Mouse (Mus musculus): ENCODE measurements around the gene Vav2.

Vav2 gene

GRCm38 (mm10) chr2:27300725-27301443 is 125.9 kb downstream of the Vav2 start:
- ChIA-PET POLR2A (interaction anchor here in 1 of 4 experiments (0.5 to 1.3 kb wide), 3 partner anchors 12 to 127 kb away, joined by 3 to 4 read pairs (median 4); no protein-coding TSS in a partner anchor), CTCF (interaction anchor here in 2 of 4 experiments (1.0 to 2.8 kb wide), 3 partner anchors 12 to 127 kb away, joined by 3 to 9 read pairs (median 5); no protein-coding TSS in a partner anchor)

- ChIA-PET CTCF (interaction anchor here (0.6 to 2.6 kb wide), 8 partner anchors 16 to 1961 kb away, joined by 3 to 7 read pairs (median 4); partner anchors contain the start of gene Vav2 (in 1 of the 4)), POLR2A (interaction anchor here in 3 of 4 experiments (0.5 to 2.0 kb wide), 4 partner anchors 33 to 664 kb away, joined by 3 to 11 read pairs (median 4); partner anchors contain the start of gene Vav2 (in 1 of the 3))
These were observed 130.0 kb downstream of the Vav2 start for GRCm38 (mm10) chr2:27296656-27297406.

- CTCF ChIA-PET, result interaction anchor here in 1 of 4 experiments (2.6 kb wide), 1 partner anchor 14 kb away, joined by 7 read pairs; no protein-coding TSS in a partner anchor
- POLR2A ChIA-PET, result interaction anchor here in 1 of 4 experiments (1.3 kb wide), 1 partner anchor 132 kb away, joined by 4 read pairs; no protein-coding TSS in a partner anchor
These were observed 132.1 kb downstream of the Vav2 start for GRCm38 (mm10) chr2:27294777-27295176.

- ChIA-PET CTCF (interaction anchor here (0.6 to 6.5 kb wide), 17 partner anchors 8 to 153 kb away, joined by 3 to 80 read pairs (median 4); partner anchors contain the start of genes Brd3os (in 2 of the 4) and Vav2 (in 2 of the 4)), POLR2A (interaction anchor here in 2 of 4 experiments (0.6 to 3.1 kb wide), 8 partner anchors 12 to 218 kb away, joined by 3 to 17 read pairs (median 4); partner anchors contain the start of gene Vav2 (in 2 of the 2))
These were observed 137.8 kb downstream of the Vav2 start for GRCm38 (mm10) chr2:27289019-27289418.

- POLR2A ChIA-PET, result interaction anchor here in 1 of 4 experiments (2.7 kb wide), 1 partner anchor 141 kb away, joined by 11 read pairs; the partner anchor contains the start of gene Vav2
These were observed 139.7 kb downstream of the Vav2 start for GRCm38 (mm10) chr2:27286971-27287710.

GRCm38 (mm10) chr2:27284441-27284840 is 142.4 kb downstream of the Vav2 start:
- CTCF ChIA-PET, result interaction anchor here in 2 of 4 experiments (1.2 to 4.6 kb wide), 3 partner anchors 143 to 144 kb away, joined by 4 to 79 read pairs (median 6); partner anchors contain the start of gene Vav2 (in 1 of the 2)
- POLR2A ChIA-PET, result interaction anchor here in 1 of 4 experiments (1.1 to 2.7 kb wide), 2 partner anchors 143 to 157 kb away, joined by 3 to 11 read pairs; partner anchors contain the start of genes Brd3os and Vav2

More at GRCm38 (mm10) chr2:27286971-27287710, 139.7 kb downstream of the Vav2 start:
- CTCF ChIA-PET, result interaction anchor here in 2 of 4 experiments (1.4 to 6.5 kb wide), 4 partner anchors 138 to 141 kb away, joined by 4 to 80 read pairs (median 39); partner anchors contain the start of gene Vav2 (in 2 of the 2)

GRCm38 (mm10) chr2:27281771-27282170 is 145.1 kb downstream of the Vav2 start:
- POLR2A ChIA-PET, result interaction anchor here in 1 of 4 experiments (1.8 kb wide), 1 partner anchor 147 kb away, joined by 4 read pairs; no protein-coding TSS in a partner anchor
- CTCF ChIA-PET, result interaction anchor here (0.6 to 4.6 kb wide), 19 partner anchors 8 to 483 kb away, joined by 3 to 79 read pairs (median 4); partner anchors contain the start of genes Vav2 (in 3 of the 4) and Brd3os (in 1 of the 4)

GRCm38 (mm10) chr2:27280920-27281611 is 145.8 kb downstream of the Vav2 start:
- CTCF ChIA-PET, result interaction anchor here (0.5 to 4.6 kb wide), 37 partner anchors 8 to 1273 kb away, joined by 3 to 79 read pairs (median 4); partner anchors contain the start of genes Vav2 (in 3 of the 4) and Brd3os (in 1 of the 4)

GRCm38 (mm10) chr2:27278859-27279258 is 148.0 kb downstream of the Vav2 start:
- ChIA-PET CTCF (interaction anchor here in 2 of 4 experiments (0.7 to 2.3 kb wide), 2 partner anchors 149 kb away, joined by 3 to 9 read pairs (median 9); no protein-coding TSS in a partner anchor), POLR2A (interaction anchor here in 1 of 4 experiments (0.6 kb wide), 1 partner anchor 1797 kb away, joined by 4 read pairs; no protein-coding TSS in a partner anchor)

More at GRCm38 (mm10) chr2:27280920-27281611, 145.8 kb downstream of the Vav2 start:
- POLR2A ChIA-PET, result interaction anchor here in 3 of 4 experiments (0.9 to 1.8 kb wide), 4 partner anchors 14 to 148 kb away, joined by 3 to 4 read pairs (median 3); partner anchors contain the start of gene Vav2 (in 1 of the 3)

- POLR2A ChIA-PET, result no interaction called here
- CTCF ChIA-PET, result interaction anchor here in 2 of 4 experiments (0.6 to 1.3 kb wide), 3 partner anchors 136 to 225 kb away, joined by 3 read pairs; no protein-coding TSS in a partner anchor
These were observed 158.5 kb downstream of the Vav2 start for GRCm38 (mm10) chr2:27268325-27268724.

- ChIA-PET POLR2A (interaction anchor here in 2 of 4 experiments (0.7 to 1.4 kb wide), 2 partner anchors 253 to 453 kb away, joined by 3 read pairs; no protein-coding TSS in a partner anchor), CTCF (interaction anchor here in 1 of 4 experiments (1.5 kb wide), 1 partner anchor 15 kb away, joined by 5 read pairs; no protein-coding TSS in a partner anchor)
These were observed 161.0 kb downstream of the Vav2 start for GRCm38 (mm10) chr2:27265819-27266218.

GRCm38 (mm10) chr2:27262984-27263383 is 163.8 kb downstream of the Vav2 start:
- ChIA-PET CTCF (interaction anchor here in 3 of 4 experiments (0.6 to 2.5 kb wide), 3 partner anchors 18 to 695 kb away, joined by 3 to 10 read pairs (median 3); no protein-coding TSS in a partner anchor), POLR2A (interaction anchor here in 1 of 4 experiments (1.2 to 1.3 kb wide), 2 partner anchors 8 to 11 kb away, joined by 3 read pairs; no protein-coding TSS in a partner anchor)

GRCm38 (mm10) chr2:27251434-27251833 is 175.4 kb downstream of the Vav2 start:
- ChIA-PET POLR2A (no interaction called here), CTCF (interaction anchor here in 3 of 4 experiments (0.6 to 1.8 kb wide), 5 partner anchors 15 to 234 kb away, joined by 3 to 4 read pairs (median 4); no protein-coding TSS in a partner anchor)

GRCm38 (mm10) chr2:27248211-27248610 is 178.6 kb downstream of the Vav2 start, which contains the start of gene Sardh:
Gene Sardh, minus strand, starts transcription at chr2:27248337.
- ChIA-PET CTCF (interaction anchor here in 3 of 4 experiments (0.7 to 1.2 kb wide), 4 partner anchors 11 to 209 kb away, joined by 3 read pairs; no protein-coding TSS in a partner anchor), POLR2A (no interaction called here)

- ChIA-PET POLR2A (no interaction called here), CTCF (interaction anchor here in 3 of 4 experiments (0.9 to 2.0 kb wide), 6 partner anchors 9 to 204 kb away, joined by 3 to 6 read pairs (median 3); no protein-coding TSS in a partner anchor)
These were observed 179.4 kb downstream of the Vav2 start for GRCm38 (mm10) chr2:27247487-27247863.

Data from embryonic stem cell, embryonic (primary cell).